Mouse (Mus musculus) limb, embryonic 10.5 days (tissue): ENCODE data around the gene Crim1. TPM values are rescaled to one million over a fixed set of nuclear protein-coding genes. Genes with fewer than 3 reads are reported as not detected.

Experiments used
- DNase-seq: peaks from one replicate; pipeline ENCODE4 v3.0.0-alpha.2; 2017; ENCODE audit warnings: low spot score
- H3K27ac ChIP-seq: fragments of 300-500 bp; sonication (generic); 2 replicates; pipeline ENCODE4 v1.5.1; 2016; ENCODE audit warnings: mild to moderate bottlenecking
- H3K27me3 ChIP-seq: fragments of 300-500 bp; sonication (generic); 2 replicates; pipeline ENCODE4 v1.6.1; 2016; ENCODE audit warnings: low read depth, mild to moderate bottlenecking; ENCODE audit not compliant: poor library complexity, severe bottlenecking
- H3K36me3 ChIP-seq: fragments of 300-500 bp; sonication (generic); 2 replicates; pipeline ENCODE4 v1.6.1; 2016; ENCODE audit warnings: mild to moderate bottlenecking, moderate library complexity
- H3K4me1 ChIP-seq: fragments of 300-500 bp; sonication (generic); 2 replicates; pipeline ENCODE4 v1.6.1; 2016
- H3K4me3 ChIP-seq: fragments of 300-500 bp; sonication (generic); 2 replicates; pipeline ENCODE4 v1.5.1; 2016; ENCODE audit warnings: mild to moderate bottlenecking, moderate library complexity
- H3K9me3 ChIP-seq: fragments of 300-500 bp; sonication (generic); replicated peaks from 2 replicates; pipeline ENCODE4 v1.6.1; 2016; ENCODE audit warnings: mild to moderate bottlenecking
- WGBS: fragments of 180-500 bp; shearing (Covaris S2); methylation state at CpG from one replicate; pipeline ENCODE4 v1.1.7; 2016; 5-methylcytosine and 5-hydroxymethylcytosine counted together
- polyA plus RNA-seq: library from polyadenylated mRNA; unstranded; fragments of >200 nt; fragmentation: Nextera tagmentation; extraction: Ambion mirVana; gene quantifications from 2 replicates; pipeline ENCODE4 v1.2.1, GENCODE M21; 2016

The Crim1 gene
- polyA plus RNA-seq, 1 experiment from 2014 or later = 2.2 TPM

- H3K4me1 ChIP-seq = 0 out of 2 replicates have a peak, but pooled peaks cover 4% of the 10 kb centered on the region
- H3K36me3 ChIP-seq = no peaks in the 10 kb centered on the region
- DNase-seq = no peak
- no peaks in the 10 kb centered on the region for H3K9me3 ChIP-seq
- no peak overlapping the region for H3K27ac ChIP-seq
- no peaks in the 10 kb centered on the region for H3K27me3 ChIP-seq
- 9% methylated on average over 3 of the region's 3 CpGs for WGBS
- no peak overlapping the region for H3K4me3 ChIP-seq
These were observed 128.2 kb downstream of the Crim1 start for GRCm38 (mm10) chr17:78328287-78328686.

DNA sequence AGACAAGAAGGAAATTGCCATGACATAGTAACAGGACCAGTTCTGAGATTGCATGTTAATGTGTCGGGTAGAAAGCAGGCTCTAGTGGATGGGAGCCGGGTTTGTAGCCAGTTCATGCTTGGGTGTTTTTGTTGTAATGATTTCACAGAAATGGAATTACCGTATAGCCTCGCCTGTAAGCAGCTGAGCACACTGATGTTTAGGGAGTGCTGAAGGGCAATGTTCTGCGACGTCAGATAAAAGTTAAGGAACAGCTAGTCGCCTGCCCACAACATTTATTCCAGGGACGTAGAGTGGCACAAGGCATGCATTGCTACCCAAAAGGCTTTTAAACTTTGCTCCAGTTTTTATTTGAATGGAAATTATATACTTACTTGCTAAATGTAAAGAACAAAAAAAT, 131.4 kb downstream of the Crim1 start:
- no peak for DNase-seq
- Histone ChIP-seq H3K36me3 (peaks cover 11% of the 10 kb centered on the region), H3K27ac (no peak overlapping the region), H3K9me3 (no peaks in the 10 kb centered on the region), H3K4me3 (no peak overlapping the region), H3K4me1 (0 out of 2 replicates have a peak, but pooled peaks cover 4% of the 10 kb centered on the region), H3K27me3 (no peaks in the 10 kb centered on the region)
- 95% methylated on average over 8 of the region's 8 CpGs for WGBS

DNA sequence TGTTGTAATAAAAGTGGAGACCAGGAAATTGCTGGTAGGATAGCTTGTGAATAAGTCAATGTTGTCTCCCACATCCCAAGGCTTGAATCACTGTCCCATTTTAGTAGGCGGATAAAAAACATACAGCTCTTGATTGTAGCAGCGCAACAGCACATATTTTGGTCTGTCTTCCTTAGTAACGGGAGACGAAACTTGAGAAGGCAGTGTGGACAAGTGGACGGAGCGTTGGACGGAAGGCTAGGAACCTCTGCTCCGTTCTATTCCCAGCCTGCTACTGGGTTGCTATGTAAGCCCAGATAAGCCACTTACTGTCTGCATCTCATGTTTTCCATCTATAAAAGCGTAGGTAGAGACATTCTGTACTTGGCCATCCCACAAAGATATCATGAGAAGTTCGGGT, 133.2 kb downstream of the Crim1 start:
- Histone ChIP-seq H3K27me3 (no peaks in the 10 kb centered on the region), H3K27ac (no peak overlapping the region), H3K4me3 (no peak overlapping the region), H3K9me3 (no peaks in the 10 kb centered on the region), H3K4me1 (peaks cover 4% of the 10 kb centered on the region; the same call in 1 of the 2 replicates), H3K36me3 (peaks cover 19% of the 10 kb centered on the region)
- 95% methylated on average over 10 of the region's 10 CpGs for WGBS
- no peak for DNase-seq

GRCm38 (mm10) chr17:78335250-78335649, 135.2 kb downstream of the Crim1 start:
- no peak for DNase-seq
- Histone ChIP-seq H3K4me1 (peaks cover 4% of the 10 kb centered on the region; the same call in 1 of the 2 replicates), H3K36me3 (peaks cover 19% of the 10 kb centered on the region), H3K9me3 (no peaks in the 10 kb centered on the region), H3K4me3 (no peak overlapping the region), H3K27me3 (no peaks in the 10 kb centered on the region), H3K27ac (no peak overlapping the region)
- WGBS = 94% methylated on average over 8 of the region's 8 CpGs

GRCm38 (mm10) chr17:78343688-78344087, 143.6 kb downstream of the Crim1 start:
- no peak for DNase-seq
- no peak overlapping the region for H3K4me3 ChIP-seq
- no peaks in the 10 kb centered on the region for H3K4me1 ChIP-seq
- H3K9me3 ChIP-seq = no peaks in the 10 kb centered on the region
- WGBS = 95% methylated on average over 3 of the region's 3 CpGs
- no peak overlapping the region for H3K27ac ChIP-seq
- H3K36me3 ChIP-seq = peaks cover 4% of the 10 kb centered on the region
- H3K27me3 ChIP-seq = no peaks in the 10 kb centered on the region

GRCm38 (mm10) chr17:78347111-78347801, 147.2 kb downstream of the Crim1 start:
- no peak overlapping the region for H3K27ac ChIP-seq
- no peak overlapping the region for H3K4me3 ChIP-seq
- DNase-seq = no peak
- 0 out of 2 replicates have a peak, but pooled peaks cover 2% of the 10 kb centered on the region for H3K4me1 ChIP-seq
- no peaks in the 10 kb centered on the region for H3K9me3 ChIP-seq
- peaks cover 12% of the 10 kb centered on the region for H3K36me3 ChIP-seq
- WGBS = 94% methylated on average over 17 of the region's 17 CpGs
- H3K27me3 ChIP-seq = no peaks in the 10 kb centered on the region

DNA sequence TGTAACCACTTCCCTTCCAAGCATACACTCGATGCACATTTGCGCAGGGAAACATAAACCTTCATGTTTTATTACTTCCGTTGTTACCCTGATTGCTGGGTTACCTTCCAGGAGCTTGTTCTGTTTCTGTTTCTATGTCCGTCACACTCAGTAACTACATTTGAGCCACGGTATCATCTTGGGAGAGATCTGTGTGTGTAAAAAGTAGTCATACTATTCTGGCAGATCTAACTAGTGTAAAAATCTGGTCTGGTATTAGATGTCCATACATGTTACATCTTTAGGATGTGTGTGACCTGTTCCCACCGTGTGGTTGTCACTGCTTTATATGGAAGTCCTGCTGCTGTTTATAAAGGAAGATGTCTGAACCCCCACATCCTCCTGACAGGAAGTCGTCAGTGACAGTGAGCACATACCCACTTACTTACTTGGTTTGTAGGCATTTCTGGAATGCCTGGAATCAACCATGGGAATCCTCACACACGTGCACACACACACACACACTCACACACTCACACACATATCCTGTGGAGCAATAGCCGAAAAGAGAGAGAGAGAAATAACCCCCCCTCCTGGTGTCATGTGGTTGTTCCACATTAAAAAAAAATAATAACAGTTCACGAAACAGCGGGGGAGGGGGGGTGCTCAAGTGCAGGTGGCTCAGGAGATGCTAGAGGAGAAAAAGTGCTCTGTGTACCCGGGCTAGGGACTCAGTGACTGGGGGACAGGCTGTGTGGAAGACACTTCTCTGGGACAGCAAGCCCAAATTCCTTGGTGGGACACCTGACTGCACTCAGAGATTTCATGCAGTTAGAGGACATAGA, 151.8 kb downstream of the Crim1 start:
- WGBS = 80% methylated on average over 12 of the region's 12 CpGs
- H3K4me3 ChIP-seq = no peak overlapping the region
- no peak for DNase-seq
- no peaks in the 10 kb centered on the region for H3K9me3 ChIP-seq
- 0 out of 2 replicates have a peak, but pooled peaks cover 9% of the 10 kb centered on the region for H3K4me1 ChIP-seq
- peaks cover 21% of the 10 kb centered on the region for H3K36me3 ChIP-seq
- no peaks in the 10 kb centered on the region for H3K27me3 ChIP-seq
- no peak overlapping the region for H3K27ac ChIP-seq

- Histone ChIP-seq H3K36me3 (peaks cover 18% of the 10 kb centered on the region), H3K27ac (no peak overlapping the region)
- 91% methylated on average over 3 of the region's 3 CpGs for WGBS
These were observed 152.4 kb downstream of the Crim1 start for GRCm38 (mm10) chr17:78352500-78352855.

DNA sequence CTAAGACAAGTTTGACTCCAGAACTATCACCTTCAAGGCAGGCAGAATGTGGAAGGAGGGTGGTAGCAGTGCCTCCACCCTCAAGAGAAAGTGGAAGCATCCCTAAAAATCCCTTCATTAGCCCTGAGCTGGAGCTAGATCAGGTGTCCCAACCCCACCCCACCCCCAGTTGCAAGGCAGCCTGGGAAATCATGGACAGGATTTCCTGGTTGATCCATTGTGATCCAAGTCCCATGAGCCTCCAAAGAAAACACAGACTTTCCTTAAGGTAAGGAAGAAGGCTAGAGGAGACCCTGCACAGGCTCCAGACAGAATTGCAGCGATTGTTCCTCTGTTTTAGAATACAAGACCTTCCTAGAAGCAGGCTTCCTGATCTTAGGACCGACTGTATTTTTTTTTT, 154.4 kb downstream of the Crim1 start:
- no peaks in the 10 kb centered on the region for H3K27me3 ChIP-seq
- no peak overlapping the region for H3K27ac ChIP-seq
- WGBS = 88% methylated on average over 2 of the region's 2 CpGs
- no peaks in the 10 kb centered on the region for H3K9me3 ChIP-seq
- 0 out of 2 replicates have a peak, but pooled peaks cover 9% of the 10 kb centered on the region for H3K4me1 ChIP-seq
- no peak overlapping the region for H3K4me3 ChIP-seq
- H3K36me3 ChIP-seq = peaks cover 16% of the 10 kb centered on the region
- DNase-seq = no peak

More at GRCm38 (mm10) chr17:78352500-78352855, 152.4 kb downstream of the Crim1 start:
- Histone ChIP-seq H3K4me3 (no peak overlapping the region), H3K9me3 (no peaks in the 10 kb centered on the region), H3K27me3 (no peaks in the 10 kb centered on the region), H3K4me1 (0 out of 2 replicates have a peak, but pooled peaks cover 9% of the 10 kb centered on the region)
- DNase-seq = no peak

DNA sequence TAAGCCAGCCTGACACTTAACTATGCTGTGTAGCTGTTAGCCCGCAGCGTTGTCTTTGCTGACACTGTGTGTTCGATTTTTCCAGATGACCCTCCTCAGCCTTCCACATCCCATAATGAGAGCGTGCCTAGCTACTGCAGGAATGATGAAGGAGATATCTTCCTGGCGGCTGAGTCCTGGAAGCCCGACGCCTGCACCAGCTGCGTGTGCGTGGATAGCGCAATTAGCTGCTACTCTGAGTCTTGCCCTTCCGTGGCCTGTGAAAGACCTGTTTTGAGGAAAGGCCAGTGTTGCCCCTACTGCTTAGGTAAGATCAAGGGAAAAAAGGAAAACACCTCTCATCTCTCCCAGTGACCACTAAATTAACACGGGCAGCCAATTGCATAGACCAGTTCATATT, 154.8 kb downstream of the Crim1 start:
- no peak overlapping the region for H3K27ac ChIP-seq
- DNase-seq = no peak
- 91% methylated on average over 12 of the region's 12 CpGs for WGBS
- H3K36me3 ChIP-seq = peaks cover 15% of the 10 kb centered on the region
- H3K9me3 ChIP-seq = no peaks in the 10 kb centered on the region
- H3K4me3 ChIP-seq = no peak overlapping the region
- 0 out of 2 replicates have a peak, but pooled peaks cover 9% of the 10 kb centered on the region for H3K4me1 ChIP-seq
- no peaks in the 10 kb centered on the region for H3K27me3 ChIP-seq

DNA sequence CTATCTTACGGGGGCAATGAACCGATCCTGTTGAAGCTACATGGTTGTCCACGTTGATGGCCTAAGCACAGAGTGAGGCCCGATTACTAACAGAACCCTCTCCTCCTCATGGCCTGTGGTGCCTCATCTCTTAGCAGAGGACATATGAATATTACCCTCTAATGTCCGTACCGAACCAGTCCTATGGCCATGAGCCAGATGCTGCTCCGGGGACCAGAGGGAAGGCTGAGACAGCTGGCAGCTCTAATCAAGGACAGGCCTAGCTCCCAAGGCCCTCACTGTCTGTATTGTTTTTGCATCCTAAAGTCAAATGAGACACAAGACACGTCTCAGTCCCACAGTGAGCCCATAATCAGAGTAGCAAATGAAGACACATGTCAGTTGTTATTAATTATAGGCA, 155.6 kb downstream of the Crim1 start:
- DNase-seq = no peak
- Histone ChIP-seq H3K27ac (no peak overlapping the region), H3K4me3 (no peak overlapping the region), H3K9me3 (no peaks in the 10 kb centered on the region), H3K4me1 (0 out of 2 replicates have a peak, but pooled peaks cover 9% of the 10 kb centered on the region), H3K27me3 (no peaks in the 10 kb centered on the region), H3K36me3 (peaks cover 14% of the 10 kb centered on the region)
- 90% methylated on average over 8 of the region's 8 CpGs for WGBS

DNA sequence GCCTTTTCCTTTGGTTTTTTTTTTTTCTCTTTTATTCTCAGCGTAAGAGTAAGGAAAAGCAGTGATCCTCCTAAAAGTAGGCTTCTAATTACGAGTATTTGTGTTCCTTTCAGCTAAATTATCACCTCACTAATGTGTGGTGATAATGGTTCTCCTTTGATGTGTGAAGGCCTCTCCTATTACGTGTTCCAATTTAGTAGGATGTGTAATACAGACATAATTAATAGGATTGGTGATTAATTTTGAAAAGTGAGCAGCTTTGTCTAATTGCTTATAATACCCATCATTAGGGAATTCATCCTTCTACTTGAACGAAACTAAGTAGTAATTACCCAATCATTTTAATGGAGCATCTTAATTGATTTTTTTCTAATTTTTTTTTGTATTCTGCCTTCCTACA, 157.7 kb downstream of the Crim1 start:
- 0 out of 2 replicates have a peak, but pooled peaks cover 5% of the 10 kb centered on the region for H3K4me1 ChIP-seq

DNA sequence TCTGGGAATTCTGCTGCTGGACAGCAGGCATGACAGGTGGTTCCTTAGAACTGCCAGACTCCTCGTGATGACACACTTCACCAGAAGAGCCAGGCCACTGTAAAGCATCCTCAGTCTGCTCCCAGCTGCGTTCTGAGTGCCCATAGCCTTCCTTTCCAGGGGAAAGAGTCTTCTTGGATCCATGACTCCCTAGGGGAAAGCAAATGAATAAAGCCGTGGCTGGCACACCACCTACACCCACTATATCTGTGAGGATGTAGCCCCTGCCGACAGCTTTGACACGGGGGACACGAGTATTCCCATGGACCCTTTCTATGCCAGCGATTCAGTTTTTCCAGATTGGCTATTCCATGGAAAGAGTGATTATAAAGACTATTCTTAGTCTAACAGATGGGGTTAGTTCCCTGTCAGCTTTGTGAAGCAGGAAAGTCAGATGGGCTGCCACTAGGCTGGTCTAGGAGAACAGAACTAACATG, 158.2 kb downstream of the Crim1 start:
- Histone ChIP-seq H3K36me3 (peaks cover 10% of the 10 kb centered on the region), H3K27ac (no peak overlapping the region), H3K27me3 (no peaks in the 10 kb centered on the region), H3K4me3 (no peak overlapping the region), H3K9me3 (no peaks in the 10 kb centered on the region), H3K4me1 (0 out of 2 replicates have a peak, but pooled peaks cover 5% of the 10 kb centered on the region)
- 89% methylated on average over 7 of the region's 7 CpGs for WGBS
- DNase-seq = no peak

More for the DNA sequence above, 157.7 kb downstream of the Crim1 start:
- DNase-seq = no peak
- H3K4me3 ChIP-seq = no peak overlapping the region
- no peak overlapping the region for H3K27ac ChIP-seq
- no peaks in the 10 kb centered on the region for H3K27me3 ChIP-seq
- 66% methylated on average over 4 of the region's 4 CpGs for WGBS
- H3K36me3 ChIP-seq = peaks cover 10% of the 10 kb centered on the region
- H3K9me3 ChIP-seq = no peaks in the 10 kb centered on the region
